In the genomic region with DNA sequence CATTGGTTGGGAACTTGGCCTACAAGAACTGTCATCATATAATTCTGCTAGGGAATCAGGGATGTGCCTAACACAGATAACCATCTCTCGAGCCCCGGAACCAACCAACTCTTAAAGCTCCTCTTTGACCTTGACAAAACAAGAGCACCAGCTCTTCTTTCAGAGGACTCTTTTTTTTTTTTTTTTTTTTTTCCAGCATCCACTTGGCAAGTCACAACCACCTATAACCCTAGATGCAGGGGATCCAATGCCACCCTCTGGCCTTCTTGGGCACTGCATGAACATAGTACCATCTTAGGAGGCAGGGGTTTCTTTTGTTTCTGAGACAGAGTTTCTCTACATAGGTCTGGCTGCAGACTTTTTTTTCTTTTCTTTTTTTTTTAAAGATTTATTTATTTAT, we compare ENCODE assay signal across 12 mouse cellular contexts. TPM values are rescaled to one million over a fixed set of nuclear protein-coding genes. Genes with fewer than 3 reads are reported as not detected.
DNase-seq lines count a peak whose midpoint lies in the region; ATAC-seq and TF ChIP-seq lines count a peak whose summit lies in the region.
"Had no signal": no experiment of that assay in that cellular context is flagged by ENCODE, and none has a peak within 500 bp of the region (broad histone marks: within the 10 kb centered on the region; RNA-seq: fewer than 3 reads in every experiment).

No protein-coding gene starts in this region.

- DNase-seq in kidney, adult 9 months = peak; percentile 27
- DNase-seq in kidney, postnatal 10 days = no peak
- DNase-seq in ZHBTc4 (ENCODE audit: low read depth, low spot score) = peak; percentile 65
- DNase-seq in naive thymus-derived CD4-positive, alpha-beta T cell, adult 2 months (ENCODE audit: low read depth) = peak; percentile 40
- no peak for DNase-seq in cerebellum, adult 9-11 months
- DNase-seq in urinary bladder, postnatal 36 days (ENCODE audit: low spot score in 2 of 2) = no peak
- DNase-seq in midbrain, embryonic 11.5 days (ENCODE audit: low spot score, missing footprints) = no peak
- DNase-seq: cerebellum, adult 9-10 months; layer of hippocampus, postnatal 36 days had no signal

- no peak overlapping the region for H3K4me2 ChIP-seq in midbrain, embryonic 11.5 days
- H3K4me2 ChIP-seq: hindbrain, embryonic 15.5 days; liver, embryonic 15.5 days had no signal

- WGBS in midbrain, embryonic 11.5 days = 89% methylated on average over 2 of the region's 2 CpGs

- peaks cover 8% of the 10 kb centered on the region for H3K4me1 ChIP-seq in E14TG2a.4 (replicated peaks; ENCODE audit: low read depth, low read length)
- H3K4me1 ChIP-seq in midbrain, embryonic 11.5 days (ENCODE audit: control insufficient read depth, insufficient read depth, low read length) = no peaks in the 10 kb centered on the region
- H3K4me1 ChIP-seq: hindbrain, embryonic 15.5 days; liver, embryonic 15.5 days had no signal

- peak; percentile 8 for TF ChIP-seq CTCF in E14TG2a.4 (conservative IDR thresholded peaks at IDR 0.05; ENCODE audit: low read length)

- no peak for ATAC-seq in midbrain, embryonic 11.5 days (ENCODE audit: low FRiP score)

- no peaks in the 10 kb centered on the region for H3K27me3 ChIP-seq in E14TG2a.4 (ENCODE audit: insufficient read depth, low read length)
- H3K27me3 ChIP-seq in midbrain, embryonic 11.5 days (ENCODE audit: control insufficient read depth, insufficient read depth, low read length) = no peaks in the 10 kb centered on the region
- H3K27me3 ChIP-seq: hindbrain, embryonic 15.5 days; liver, embryonic 15.5 days had no signal

- H3K4me3 ChIP-seq in E14TG2a.4 (replicated peaks; ENCODE audit: low read length) = no peak overlapping the region
- no peak overlapping the region for H3K4me3 ChIP-seq in midbrain, embryonic 11.5 days (ENCODE audit: low read depth, low read length)
- H3K4me3 ChIP-seq: hindbrain, embryonic 15.5 days; liver, embryonic 15.5 days had no signal

- H3K27ac ChIP-seq in midbrain, embryonic 11.5 days (ENCODE audit: low read depth, low read length) = no peak overlapping the region
- H3K27ac ChIP-seq: hindbrain, embryonic 15.5 days; liver, embryonic 15.5 days had no signal

- no peaks in the 10 kb centered on the region for H3K9me3 ChIP-seq in E14TG2a.4 (ENCODE audit: low read length)
- H3K9me3 ChIP-seq in midbrain, embryonic 11.5 days (ENCODE audit: control insufficient read depth, low read length) = no peaks in the 10 kb centered on the region
- H3K9me3 ChIP-seq: hindbrain, embryonic 15.5 days; liver, embryonic 15.5 days had no signal

- no peak overlapping the region for H3K9ac ChIP-seq in midbrain, embryonic 11.5 days (ENCODE audit: low read length)
- H3K9ac ChIP-seq: hindbrain, embryonic 15.5 days; liver, embryonic 15.5 days had no signal

- H3K36me3 ChIP-seq in E14TG2a.4 (ENCODE audit: insufficient read depth, low read length) = no peaks in the 10 kb centered on the region
- no peaks in the 10 kb centered on the region for H3K36me3 ChIP-seq in midbrain, embryonic 11.5 days (ENCODE audit: control insufficient read depth, insufficient read depth, low read length)
- H3K36me3 ChIP-seq: hindbrain, embryonic 15.5 days; liver, embryonic 15.5 days had no signal

RNA-seq across cellular contexts. Expression of gene Nup210l, which starts 10.4 kb away (rescaled TPM):
- polyA plus RNA-seq in midbrain, embryonic 11.5 days (2014; fragmentation: Nextera tagmentation; extraction: Ambion mirVana) = 0.57 and 0.60 TPM in 2 replicates

RNA-seq across cellular contexts. Expression of gene Tpm3, which starts 41.9 kb away (rescaled TPM):
- 499 and 533 TPM in 2 replicates for polyA plus RNA-seq in midbrain, embryonic 11.5 days (2014; fragmentation: Nextera tagmentation; extraction: Ambion mirVana)

Comparison
In these comparisons a context has a peak if more than half of its experiments do, and no peak if none do; other contexts are left out.
1. DNase-seq: peak in kidney, adult 9 months (single experiment), ZHBTc4 (single experiment) and naive thymus-derived CD4-positive, alpha-beta T cell, adult 2 months (single experiment); none in kidney, postnatal 10 days (single experiment), cerebellum, adult 9-11 months (single experiment), urinary bladder, postnatal 36 days (0 of 2) and midbrain, embryonic 11.5 days (single experiment).